Mouse (Mus musculus): ENCODE results near the gene Sox13. TPM values are rescaled to one million over a fixed set of nuclear protein-coding genes. Genes with fewer than 3 reads are reported as not detected.

The Sox13 gene
- polyA plus RNA-seq, 1 experiment from 2014 or later: 12.3 TPM

- no peaks in the 10 kb centered on the region for H3K27me3 ChIP-seq (replicated peaks; ENCODE audit: control insufficient read depth, insufficient read depth, low read length)
- peak; percentile 61 for TF ChIP-seq CTCF (IDR thresholded peaks at IDR 0.05; ENCODE audit: low read depth)
- no peaks in the 10 kb centered on the region for H3K9me3 ChIP-seq (ENCODE audit: control insufficient read depth)
- H3K9ac ChIP-seq (ENCODE audit: low read depth, low read length): peak overlapping the region; percentile 90
- peak overlapping the region; percentile 84 for H3K4me3 ChIP-seq (ENCODE audit: low read depth, low read length)
- WGBS: 28% methylated on average over 16 of the region's 16 CpGs
- no peak for ATAC-seq
- peak overlapping the region; percentile 79 for H3K4me2 ChIP-seq (replicated peaks; ENCODE audit: low read depth)
- peak overlapping the region; percentile 96 for H3K27ac ChIP-seq (ENCODE audit: low read depth, low read length)
- peaks cover 21% of the 10 kb centered on the region for H3K4me1 ChIP-seq (replicated peaks; ENCODE audit: control insufficient read depth, insufficient read depth, low read length)
- H3K36me3 ChIP-seq (ENCODE audit: control insufficient read depth, insufficient read depth): no peaks in the 10 kb centered on the region
Measured at GRCm38 (mm10) chr1:133421975-133422570, 2.1 kb downstream of the Sox13 start.

GRCm38 (mm10) chr1:133421061-133421460 lies 3.1 kb downstream of the Sox13 start:
- ATAC-seq: no peak
- Histone ChIP-seq H3K27me3 (replicated peaks; ENCODE audit: control insufficient read depth, insufficient read depth, low read length) (no peaks in the 10 kb centered on the region), H3K4me2 (replicated peaks; ENCODE audit: low read depth) (peak overlapping the region; percentile 79), H3K36me3 (ENCODE audit: control insufficient read depth, insufficient read depth) (no peaks in the 10 kb centered on the region), H3K4me3 (ENCODE audit: low read depth, low read length) (peak overlapping the region; percentile 84; the same call in 1 of the 2 replicates), H3K9ac (ENCODE audit: low read depth, low read length) (no peak overlapping the region), H3K9me3 (ENCODE audit: control insufficient read depth) (no peaks in the 10 kb centered on the region), H3K4me1 (replicated peaks; ENCODE audit: control insufficient read depth, insufficient read depth, low read length) (peaks cover 23% of the 10 kb centered on the region), H3K27ac (ENCODE audit: low read depth, low read length) (no peak overlapping the region)
- TF ChIP-seq CTCF (IDR thresholded peaks at IDR 0.05; ENCODE audit: low read depth): no peak
- WGBS: 62% methylated on average over 2 of the region's 2 CpGs

GRCm38 (mm10) chr1:133420491-133420890 lies 3.7 kb downstream of the Sox13 start:
- no peak overlapping the region for H3K27ac ChIP-seq (ENCODE audit: low read depth, low read length)
- 64% methylated on average over 3 of the region's 3 CpGs for WGBS
- no peak for TF ChIP-seq CTCF (IDR thresholded peaks at IDR 0.05; ENCODE audit: low read depth)
- no peaks in the 10 kb centered on the region for H3K36me3 ChIP-seq (ENCODE audit: control insufficient read depth, insufficient read depth)
- no peak overlapping the region for H3K4me3 ChIP-seq (ENCODE audit: low read depth, low read length)
- no peaks in the 10 kb centered on the region for H3K27me3 ChIP-seq (replicated peaks; ENCODE audit: control insufficient read depth, insufficient read depth, low read length)
- no peak for ATAC-seq
- peak overlapping the region; percentile 79; the same call in 1 of the 2 replicates for H3K4me2 ChIP-seq (replicated peaks; ENCODE audit: low read depth)
- H3K4me1 ChIP-seq (replicated peaks; ENCODE audit: control insufficient read depth, insufficient read depth, low read length): peaks cover 28% of the 10 kb centered on the region
- no peak overlapping the region for H3K9ac ChIP-seq (ENCODE audit: low read depth, low read length)
- no peaks in the 10 kb centered on the region for H3K9me3 ChIP-seq (ENCODE audit: control insufficient read depth)

GRCm38 (mm10) chr1:133419178-133419834 lies 4.9 kb downstream of the Sox13 start:
- Histone ChIP-seq H3K4me2 (replicated peaks; ENCODE audit: low read depth) (peak overlapping the region; percentile 77; the same call in 1 of the 2 replicates), H3K4me3 (ENCODE audit: low read depth, low read length) (no peak overlapping the region), H3K36me3 (ENCODE audit: control insufficient read depth, insufficient read depth) (no peaks in the 10 kb centered on the region; the same call in 1 of the 2 replicates), H3K27ac (ENCODE audit: low read depth, low read length) (no peak overlapping the region), H3K27me3 (replicated peaks; ENCODE audit: control insufficient read depth, insufficient read depth, low read length) (no peaks in the 10 kb centered on the region), H3K9me3 (ENCODE audit: control insufficient read depth) (no peaks in the 10 kb centered on the region), H3K4me1 (replicated peaks; ENCODE audit: control insufficient read depth, insufficient read depth, low read length) (peaks cover 33% of the 10 kb centered on the region), H3K9ac (ENCODE audit: low read depth, low read length) (0 out of 2 replicates have a peak overlapping the region, but pooled peaks have one; percentile 56)
- no peak for ATAC-seq
- 55% methylated on average over 3 of the region's 3 CpGs for WGBS
- no peak for TF ChIP-seq CTCF (IDR thresholded peaks at IDR 0.05; ENCODE audit: low read depth)

GRCm38 (mm10) chr1:133418164-133418800 lies 5.9 kb downstream of the Sox13 start:
- Histone ChIP-seq H3K27me3 (replicated peaks; ENCODE audit: control insufficient read depth, insufficient read depth, low read length) (no peaks in the 10 kb centered on the region), H3K9me3 (ENCODE audit: control insufficient read depth) (no peaks in the 10 kb centered on the region), H3K36me3 (ENCODE audit: control insufficient read depth, insufficient read depth) (no peaks in the 10 kb centered on the region; the same call in 1 of the 2 replicates), H3K9ac (ENCODE audit: low read depth, low read length) (peak overlapping the region; percentile 56), H3K4me3 (ENCODE audit: low read depth, low read length) (peak overlapping the region; percentile 51), H3K27ac (ENCODE audit: low read depth, low read length) (peak overlapping the region; percentile 52), H3K4me2 (replicated peaks; ENCODE audit: low read depth) (peak overlapping the region; percentile 77), H3K4me1 (replicated peaks; ENCODE audit: control insufficient read depth, insufficient read depth, low read length) (peaks cover 38% of the 10 kb centered on the region)
- peak; percentile 61 for ATAC-seq
- peak; percentile 31; the same call in 1 of the 2 replicates for TF ChIP-seq CTCF (IDR thresholded peaks at IDR 0.05; ENCODE audit: low read depth)
- WGBS: 6% methylated on average over 28 of the region's 28 CpGs

GRCm38 (mm10) chr1:133417539-133417938 lies 6.6 kb downstream of the Sox13 start:
- Histone ChIP-seq H3K9ac (ENCODE audit: low read depth, low read length) (peak overlapping the region; percentile 56), H3K9me3 (ENCODE audit: control insufficient read depth) (no peaks in the 10 kb centered on the region), H3K4me1 (replicated peaks; ENCODE audit: control insufficient read depth, insufficient read depth, low read length) (peaks cover 46% of the 10 kb centered on the region)

More at GRCm38 (mm10) chr1:133417539-133417938, 6.6 kb downstream of the Sox13 start:
- Histone ChIP-seq H3K27ac (ENCODE audit: low read depth, low read length) (peak overlapping the region; percentile 52), H3K4me3 (ENCODE audit: low read depth, low read length) (no peak overlapping the region), H3K27me3 (replicated peaks; ENCODE audit: control insufficient read depth, insufficient read depth, low read length) (no peaks in the 10 kb centered on the region), H3K36me3 (ENCODE audit: control insufficient read depth, insufficient read depth) (no peaks in the 10 kb centered on the region; the same call in 1 of the 2 replicates), H3K4me2 (replicated peaks; ENCODE audit: low read depth) (peak overlapping the region; percentile 77)
- TF ChIP-seq CTCF (IDR thresholded peaks at IDR 0.05; ENCODE audit: low read depth): no peak
- WGBS: 10% methylated on average over 1 of the region's 1 CpGs
- ATAC-seq: peak; percentile 7; the same call in 1 of the 2 replicates

All from intestine, postnatal 0 days (tissue).